Mouse (Mus musculus) c-Kit-positive CD71-positive TER-119-positive erythroid progenitor cells, embryonic 14.5 days (primary cell): ENCODE results near the gene Wdr25.
"Not testable (repeated sequence)": the region's sequence is repeated elsewhere in the genome, so short reads cannot be mapped to it uniquely, and the experiment has no call there.

Experiments
- DNase-seq: peaks from one replicate; pipeline ENCODE4 v3.0.0-alpha.2; 2013; ENCODE audit warnings: low spot score

The Wdr25 gene

DNA sequence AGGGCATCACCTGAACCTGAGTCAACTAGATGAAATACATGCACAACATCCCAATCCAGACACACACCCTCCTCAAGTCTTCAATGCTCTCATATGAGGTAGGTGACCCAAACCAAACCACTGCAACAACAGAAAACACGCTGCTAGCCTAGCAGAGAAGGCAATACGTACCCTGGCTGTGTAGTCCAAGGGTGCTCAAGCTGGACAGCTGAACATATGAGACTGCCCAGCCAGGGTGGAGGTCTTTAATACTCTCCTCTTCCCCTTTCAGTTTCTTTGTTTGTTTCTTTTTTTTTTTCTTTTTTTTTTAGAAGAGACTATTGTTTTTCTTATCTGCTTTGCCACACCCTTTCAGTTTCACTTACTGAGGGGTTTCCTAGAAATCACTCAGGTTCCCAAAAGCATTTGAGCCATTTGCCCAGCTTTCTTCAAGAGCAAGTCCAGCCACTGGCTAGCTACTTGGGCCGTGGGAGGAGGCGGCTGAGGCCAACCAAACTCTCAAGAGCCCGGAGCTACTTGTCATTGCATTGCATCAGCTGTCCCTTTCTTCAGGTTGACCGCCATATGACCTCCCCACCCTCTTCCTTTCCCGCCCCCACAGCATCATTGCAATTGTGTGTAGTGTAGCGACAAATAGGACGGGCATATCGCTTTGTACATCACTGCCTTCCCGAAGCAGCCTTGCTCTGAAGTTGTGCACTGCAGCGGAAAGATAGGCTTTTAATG, at the start of gene Wdr25:
Gene Wdr25 (plus strand): TSS at position 643 of the 726 bp plus-strand sequence.
- peak; percentile 30 for DNase-seq

DNA sequence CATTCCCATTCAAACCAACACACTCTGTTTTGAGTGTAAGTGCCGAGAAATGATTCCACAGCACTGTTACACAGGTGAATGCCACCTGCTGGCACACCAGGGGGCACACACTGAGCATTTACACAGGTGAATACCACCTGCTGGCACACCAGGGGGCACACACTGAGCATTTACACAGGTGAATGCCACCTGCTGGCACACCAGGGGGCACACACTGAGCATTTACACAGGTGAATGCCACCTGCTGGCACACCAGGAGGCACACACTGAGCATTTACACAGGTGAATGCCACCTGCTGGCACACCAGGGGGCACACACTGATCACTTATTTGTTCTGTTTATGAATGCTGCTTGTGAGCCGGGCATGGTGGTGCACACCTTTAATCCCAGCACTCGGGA, 45.4 kb upstream of the Wdr25 start:
- DNase-seq = not testable (repeated sequence)

DNA sequence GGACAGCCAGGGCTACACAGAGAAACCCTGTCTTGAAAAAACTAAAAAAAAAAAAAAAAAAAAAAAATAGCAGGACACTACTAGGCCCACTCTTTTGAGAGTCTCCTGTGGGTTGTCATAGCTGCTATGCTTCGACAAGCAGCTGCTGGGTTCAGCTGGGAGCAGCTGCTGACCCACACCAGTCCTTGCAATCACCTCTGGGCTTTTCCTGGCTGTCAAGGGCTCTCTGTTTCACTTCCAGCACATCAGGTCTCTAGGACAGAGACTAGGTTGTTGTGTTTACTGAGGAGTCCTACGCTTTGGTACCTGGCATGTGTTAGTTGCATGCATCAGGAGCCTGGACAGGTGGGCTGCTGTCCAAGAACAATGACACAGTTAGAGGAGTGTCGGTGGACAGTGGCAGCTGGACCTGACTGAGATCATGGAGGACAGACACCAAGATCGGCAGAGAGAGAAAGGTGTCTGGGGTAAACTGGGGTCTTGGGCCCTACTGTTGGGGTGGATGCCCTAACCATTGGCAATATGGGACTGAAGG, 43.9 kb upstream of the Wdr25 start:
- no peak for DNase-seq

DNA sequence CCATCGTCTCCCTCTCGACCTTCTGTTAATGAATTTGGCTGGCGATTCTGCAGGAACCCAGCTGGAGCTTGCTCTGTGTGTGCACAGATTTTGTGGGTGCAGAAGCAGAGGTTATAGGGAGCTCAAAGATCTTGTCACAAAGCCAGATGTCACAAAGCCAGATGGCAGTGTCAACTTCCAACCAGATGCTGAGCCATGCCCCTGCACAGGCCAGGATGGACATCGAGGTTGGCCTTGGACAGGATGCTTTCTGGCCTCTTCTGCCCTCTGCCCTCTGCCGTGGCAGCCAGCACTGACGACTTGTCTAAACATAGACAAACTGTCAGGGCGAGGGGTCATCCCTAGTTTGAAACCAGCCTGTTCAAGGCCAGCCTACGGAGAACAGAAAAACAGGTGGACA, 43.3 kb upstream of the Wdr25 start:
- no peak for DNase-seq

DNA sequence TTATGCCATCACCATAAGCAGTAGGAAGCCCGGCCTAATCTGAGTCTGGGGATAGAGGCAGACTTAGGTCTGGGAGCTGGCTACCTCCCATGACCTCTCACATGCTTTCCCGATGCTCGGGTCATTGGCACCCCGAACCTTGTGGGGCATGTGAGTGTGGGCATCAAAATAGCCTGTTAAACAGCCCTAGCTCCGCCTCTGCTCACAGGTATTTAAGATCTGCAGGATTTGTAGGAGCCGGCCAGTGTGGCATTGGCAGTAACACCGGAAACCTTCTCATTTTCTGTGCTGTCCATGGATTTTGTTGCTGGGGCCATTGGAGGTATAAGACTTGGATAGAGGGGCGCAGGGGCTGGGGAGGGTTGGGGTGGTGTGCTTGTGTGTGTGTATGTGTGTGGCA, 42.5 kb upstream of the Wdr25 start:
- no peak for DNase-seq

DNA sequence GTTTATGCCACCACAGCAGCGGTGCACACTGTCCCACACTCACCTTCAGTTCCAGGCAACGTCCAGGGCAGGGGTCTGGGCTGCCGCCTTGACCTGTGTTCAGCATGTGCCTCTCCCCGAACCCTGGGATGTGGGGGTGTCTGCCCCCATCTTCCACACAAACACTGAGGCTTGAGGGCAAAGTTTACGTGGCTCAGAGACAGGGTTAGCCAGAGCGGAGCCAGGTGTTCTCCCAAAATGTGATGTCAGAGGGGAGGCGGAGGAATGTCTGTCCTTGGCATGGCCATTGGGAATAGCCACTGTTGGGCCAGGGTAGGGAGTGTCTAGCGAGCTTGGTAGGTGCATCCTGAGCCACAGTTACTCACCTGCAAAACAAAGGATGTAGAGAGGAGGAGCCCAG, 40.6 kb upstream of the Wdr25 start:
- DNase-seq = no peak

DNA sequence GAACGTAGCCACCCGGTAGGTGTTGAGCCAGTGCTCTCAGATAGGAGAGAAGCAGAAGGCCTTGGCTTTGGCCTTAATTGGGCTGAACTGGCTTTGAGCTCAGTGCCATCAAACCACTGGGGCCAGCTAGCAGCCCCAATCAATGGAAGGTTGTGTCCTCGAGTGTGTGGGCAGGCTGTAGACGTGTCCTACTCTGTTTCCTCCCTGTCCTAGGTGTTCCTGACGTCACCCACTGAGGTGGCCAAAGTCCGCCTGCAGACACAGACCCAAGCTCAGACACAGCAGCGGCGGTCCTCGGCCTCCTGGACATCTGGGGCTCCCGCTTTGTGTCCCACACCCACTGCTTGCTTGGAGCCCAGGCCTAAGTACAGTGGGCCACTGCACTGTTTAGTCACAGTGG, 38.4 kb upstream of the Wdr25 start:
- DNase-seq = no peak

DNA sequence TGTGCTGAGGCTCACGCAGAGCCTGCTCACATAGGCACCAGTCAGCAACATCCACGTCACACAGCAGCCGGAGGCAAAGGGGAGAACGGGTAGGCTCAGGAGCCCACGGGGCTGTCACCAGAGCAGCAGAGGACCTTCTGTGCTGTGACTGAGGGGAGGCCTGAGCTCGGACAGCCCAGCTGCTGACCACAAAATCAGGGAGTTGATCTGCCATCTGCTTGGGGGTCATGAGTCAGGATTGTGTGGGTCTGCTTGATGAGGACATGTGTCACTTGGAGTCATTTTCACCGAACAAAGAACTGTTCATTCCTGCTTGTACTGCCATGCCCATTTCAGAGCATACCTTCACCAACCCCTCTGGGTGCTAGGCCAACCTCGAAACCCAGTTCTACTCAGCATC, 37.2 kb upstream of the Wdr25 start:
- no peak for DNase-seq

DNA sequence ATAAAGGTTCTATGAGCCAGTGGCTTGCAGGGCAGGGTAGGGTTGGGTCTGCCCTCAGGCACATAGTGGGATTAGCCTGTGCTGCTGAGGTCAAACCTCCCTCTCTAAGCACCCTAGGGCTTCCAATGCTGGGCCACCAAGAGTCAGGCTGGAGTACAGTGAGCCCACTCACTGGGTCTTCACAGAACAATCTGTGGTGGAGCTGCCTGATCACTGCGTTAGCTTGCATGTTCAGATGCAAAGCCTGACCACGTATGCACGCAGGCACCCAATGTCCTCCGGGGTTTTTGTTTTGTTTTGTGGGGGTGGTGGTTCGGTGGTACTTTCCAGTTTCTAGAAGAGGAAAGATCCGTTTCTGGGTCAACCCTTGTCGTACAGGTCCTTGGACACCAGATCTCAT, 36.3 kb upstream of the Wdr25 start:
- no peak for DNase-seq

DNA sequence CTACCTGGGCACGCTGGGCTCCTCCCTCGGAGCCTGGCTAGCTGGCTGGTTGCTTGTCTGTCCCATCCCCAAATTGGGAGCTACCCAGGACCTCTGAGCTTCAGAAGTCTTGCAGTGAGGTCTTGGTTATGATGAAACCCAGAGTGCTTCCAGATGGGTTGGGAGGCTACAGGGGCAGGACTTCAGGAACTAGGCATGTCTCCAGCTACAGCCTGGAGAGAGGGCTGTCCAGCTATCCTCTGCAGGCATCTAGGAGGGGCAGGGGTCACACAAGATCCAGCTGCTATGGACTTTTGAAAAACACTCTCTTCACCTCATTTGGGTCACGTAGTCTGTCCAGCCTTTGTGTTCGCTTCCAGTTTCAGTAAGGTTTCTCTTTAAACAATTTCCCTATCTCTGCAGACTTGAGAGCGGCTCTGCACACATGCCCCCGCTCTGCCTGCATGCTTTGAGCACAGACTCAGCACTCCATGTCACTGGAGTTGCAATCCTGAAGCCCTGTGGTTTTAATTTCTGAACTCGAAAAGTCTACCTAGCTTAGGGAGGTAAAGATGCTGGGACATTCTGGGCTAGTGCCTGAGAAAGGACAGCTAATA, 35.7 kb upstream of the Wdr25 start:
- no peak for DNase-seq

DNA sequence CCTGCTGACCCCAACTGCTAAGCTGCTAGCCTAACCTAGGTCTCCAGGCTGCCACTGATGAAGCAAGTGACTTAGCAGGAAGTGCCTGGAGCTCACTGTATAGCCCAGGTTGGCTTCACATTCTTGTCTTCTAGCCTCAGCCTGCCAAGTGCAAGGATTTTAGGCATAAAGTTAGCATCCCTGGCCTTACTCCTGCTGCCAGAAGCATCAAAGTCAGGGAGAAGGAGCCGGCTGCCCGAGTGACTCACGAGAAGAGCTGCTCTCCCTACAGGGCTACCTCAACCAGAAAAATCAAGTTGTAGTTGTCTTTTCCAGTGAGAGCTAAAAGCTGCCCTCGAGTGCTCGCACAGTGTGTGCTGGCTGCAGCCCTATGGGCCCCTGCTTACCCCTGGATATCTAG, 34.9 kb upstream of the Wdr25 start:
- no peak for DNase-seq

DNA sequence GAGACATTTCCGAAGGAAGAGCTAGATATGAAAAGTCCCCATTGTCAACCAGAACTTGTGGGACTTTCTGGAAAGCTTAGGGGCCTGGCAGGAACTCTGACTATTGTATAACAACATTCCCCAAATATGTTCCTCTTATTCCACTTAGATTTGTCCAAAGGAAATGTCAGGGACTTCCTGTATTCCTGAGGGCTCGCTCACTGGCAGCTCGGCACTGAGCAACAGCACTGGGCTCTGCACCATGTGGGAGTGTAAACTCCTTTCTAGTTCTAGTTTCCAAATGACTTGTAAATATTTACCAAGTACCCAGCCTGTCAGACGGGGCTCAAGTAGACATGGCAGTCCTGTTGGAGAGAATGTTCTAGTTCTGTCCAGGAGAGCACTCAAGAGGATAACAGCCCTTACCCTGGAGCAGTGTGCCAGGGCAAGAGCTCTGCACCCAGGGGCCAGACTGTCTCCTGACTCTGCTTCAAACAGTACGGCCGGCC, 28.4 kb upstream of the Wdr25 start:
- no peak for DNase-seq

DNA sequence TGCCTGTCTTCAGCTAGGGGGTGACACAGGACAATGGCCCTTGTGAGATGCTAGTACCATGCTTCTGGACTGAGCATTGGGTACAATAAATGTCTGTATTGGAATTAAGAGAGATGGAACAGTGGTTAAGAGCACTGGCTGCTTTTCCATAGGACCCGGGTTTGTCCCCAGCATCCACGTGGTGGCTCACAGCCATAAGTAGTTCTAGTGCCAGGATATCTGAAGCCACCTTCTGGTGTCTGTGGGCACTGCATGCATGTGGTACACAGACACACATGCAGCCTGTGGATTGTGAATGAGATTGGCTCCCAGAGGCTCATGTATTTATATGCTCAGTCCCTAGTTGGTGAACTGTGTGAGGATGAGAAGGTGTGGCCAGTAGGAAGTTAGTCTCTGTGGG, 23.9 kb upstream of the Wdr25 start:
- peak; percentile 9 for DNase-seq

DNA sequence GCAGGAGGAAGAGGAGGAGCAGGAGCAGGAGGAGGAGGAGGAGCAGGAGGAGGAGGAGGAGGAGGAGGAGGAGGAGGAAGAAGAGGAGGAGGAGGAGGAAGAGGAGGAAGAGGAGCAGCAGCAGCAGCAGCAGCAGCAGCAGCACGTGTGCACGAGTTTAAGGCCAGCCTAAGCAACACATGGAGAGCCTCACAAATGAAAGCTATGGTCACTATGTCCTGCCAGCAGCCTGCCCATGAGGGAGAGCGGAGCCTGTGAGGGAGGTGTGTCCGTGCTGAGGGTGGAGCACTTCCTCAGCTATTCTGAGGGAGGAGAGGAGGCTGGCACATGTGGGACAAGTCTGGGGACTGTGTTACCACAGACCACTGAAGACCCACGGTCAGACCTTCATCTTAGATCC, 20.3 kb upstream of the Wdr25 start:
- DNase-seq = no peak

DNA sequence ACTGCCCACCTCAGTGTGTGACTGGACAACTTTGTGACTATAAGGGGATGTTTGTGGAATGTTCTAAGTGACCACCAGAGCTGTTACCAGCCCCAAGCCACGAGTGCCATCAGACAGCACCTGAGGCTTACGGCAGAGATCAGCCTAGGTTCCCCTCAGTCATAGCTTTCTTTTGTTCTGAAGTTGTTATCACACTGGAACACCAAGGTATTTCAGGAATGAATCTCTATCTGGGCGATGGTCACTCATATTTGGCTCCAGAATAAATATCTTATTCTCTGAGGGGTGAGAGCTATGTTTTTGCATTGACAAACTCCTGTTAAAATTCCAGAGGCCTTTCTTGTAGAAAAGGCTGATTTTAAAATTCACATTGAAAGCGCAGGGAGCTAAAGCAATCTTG, 14.3 kb upstream of the Wdr25 start:
- DNase-seq = no peak

DNA sequence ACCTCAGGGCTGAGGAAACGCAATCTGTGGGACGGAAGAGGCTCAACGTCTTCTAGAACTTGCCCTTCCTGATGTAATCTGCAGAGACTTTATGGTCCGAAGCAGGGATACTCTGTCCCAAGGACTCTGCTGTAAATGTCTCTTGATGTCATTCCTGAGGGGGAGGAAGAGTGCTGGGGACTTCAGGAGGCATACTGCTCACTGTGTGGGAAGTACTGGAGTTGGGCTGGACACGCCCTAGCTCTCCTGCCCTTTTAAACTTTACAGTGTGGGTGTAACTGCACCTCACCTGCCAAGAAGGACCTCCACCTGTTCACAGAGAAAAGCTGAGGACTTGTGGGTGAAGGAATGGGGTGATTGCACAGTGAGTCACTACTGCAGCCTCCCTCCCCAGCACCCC, 12.8 kb upstream of the Wdr25 start:
- DNase-seq = no peak

DNA sequence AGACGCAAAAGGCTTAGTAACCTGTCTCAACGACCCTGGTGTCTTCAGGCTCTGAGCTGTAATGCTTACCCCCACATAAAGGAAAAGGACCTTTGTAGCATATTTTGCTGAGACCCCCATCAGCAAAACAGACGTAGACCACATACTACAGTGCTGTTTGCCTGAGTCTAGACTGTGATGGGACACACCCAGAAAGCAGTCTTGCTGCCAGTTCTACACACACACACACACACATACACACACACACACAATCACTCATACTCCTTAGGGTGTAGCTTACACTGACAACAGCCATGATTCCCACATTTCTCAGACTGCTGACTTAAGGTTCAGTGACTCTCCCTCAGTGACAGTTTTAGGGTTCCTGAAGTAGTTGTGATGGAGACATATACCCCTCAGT, 12.2 kb upstream of the Wdr25 start:
- no peak for DNase-seq

DNA sequence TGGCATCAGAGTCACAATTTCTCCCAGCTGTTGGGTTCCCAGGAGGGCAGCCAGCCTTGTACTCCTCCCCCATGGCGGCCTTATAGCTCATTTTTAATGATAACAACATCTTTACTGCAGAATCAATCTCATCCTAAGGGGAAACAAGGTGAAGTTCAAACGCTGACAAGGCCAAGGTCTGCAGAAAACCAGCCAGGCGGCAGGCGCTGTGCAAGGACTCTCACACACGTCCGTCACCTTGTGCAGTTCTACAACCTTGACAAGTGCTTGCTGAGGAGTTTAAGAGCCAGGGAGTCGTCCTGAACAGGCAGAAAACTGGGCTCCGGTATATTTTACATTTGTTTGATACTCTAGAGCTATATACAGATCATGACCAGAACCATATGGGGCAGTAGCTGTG, 10.7 kb upstream of the Wdr25 start:
- no peak for DNase-seq

DNA sequence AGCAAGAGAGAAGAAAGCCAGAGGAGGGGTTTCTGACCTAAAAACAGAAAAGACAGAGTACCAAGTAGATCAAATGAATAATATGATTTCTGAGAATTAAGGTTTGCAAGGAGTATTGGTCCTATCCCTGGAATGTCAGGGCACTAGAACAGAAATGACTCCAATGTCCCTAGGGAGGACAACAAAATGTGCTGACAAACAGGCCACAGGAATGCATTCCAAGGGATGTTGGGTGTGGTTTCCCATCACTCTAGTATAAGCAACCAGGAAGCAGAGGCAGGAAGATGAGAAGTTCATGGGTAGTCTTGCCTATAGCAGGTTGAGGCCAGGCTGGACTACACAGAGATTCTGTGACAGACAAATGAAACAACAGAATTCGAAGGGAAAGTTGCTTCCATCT, 7.5 kb upstream of the Wdr25 start:
- no peak for DNase-seq

DNA sequence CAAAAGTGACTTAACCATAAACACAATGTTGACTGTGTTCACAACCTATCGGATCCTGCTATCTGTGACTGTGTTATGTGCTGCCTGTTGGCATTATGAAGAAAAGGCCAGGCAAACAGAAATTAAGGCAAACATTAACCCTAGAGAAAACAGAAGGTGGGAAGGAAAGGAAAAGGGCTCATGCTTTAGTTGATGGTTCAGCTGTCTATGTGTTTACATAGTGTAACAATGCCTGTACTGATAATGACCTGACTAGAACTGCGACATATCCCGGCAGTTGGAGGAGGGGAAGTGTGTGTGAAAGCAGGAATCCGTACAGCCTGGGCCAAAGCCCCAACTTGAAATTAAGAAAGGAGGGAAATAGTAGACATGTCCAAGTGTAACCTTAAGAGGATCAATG, 6.4 kb upstream of the Wdr25 start:
- DNase-seq = no peak

DNA sequence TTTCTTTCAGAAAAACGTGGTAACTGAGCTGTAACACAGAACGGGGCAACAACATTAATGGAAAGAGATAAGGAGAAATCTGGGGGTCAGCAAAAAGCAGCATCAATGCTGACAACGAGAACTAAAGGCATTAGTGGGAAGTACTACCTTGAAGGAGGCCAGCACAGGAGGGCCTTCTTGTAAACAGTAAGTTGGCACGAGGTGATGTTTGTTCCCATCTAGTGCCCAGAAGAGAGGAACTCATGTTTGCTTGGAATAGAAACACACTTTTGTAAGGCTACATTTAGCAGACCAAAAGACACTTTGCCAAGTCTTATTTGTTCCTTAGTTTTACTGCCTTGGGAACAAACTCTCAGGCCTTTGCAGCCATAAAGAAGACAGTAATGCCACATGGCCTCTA, 4.8 kb upstream of the Wdr25 start:
- no peak for DNase-seq

DNA sequence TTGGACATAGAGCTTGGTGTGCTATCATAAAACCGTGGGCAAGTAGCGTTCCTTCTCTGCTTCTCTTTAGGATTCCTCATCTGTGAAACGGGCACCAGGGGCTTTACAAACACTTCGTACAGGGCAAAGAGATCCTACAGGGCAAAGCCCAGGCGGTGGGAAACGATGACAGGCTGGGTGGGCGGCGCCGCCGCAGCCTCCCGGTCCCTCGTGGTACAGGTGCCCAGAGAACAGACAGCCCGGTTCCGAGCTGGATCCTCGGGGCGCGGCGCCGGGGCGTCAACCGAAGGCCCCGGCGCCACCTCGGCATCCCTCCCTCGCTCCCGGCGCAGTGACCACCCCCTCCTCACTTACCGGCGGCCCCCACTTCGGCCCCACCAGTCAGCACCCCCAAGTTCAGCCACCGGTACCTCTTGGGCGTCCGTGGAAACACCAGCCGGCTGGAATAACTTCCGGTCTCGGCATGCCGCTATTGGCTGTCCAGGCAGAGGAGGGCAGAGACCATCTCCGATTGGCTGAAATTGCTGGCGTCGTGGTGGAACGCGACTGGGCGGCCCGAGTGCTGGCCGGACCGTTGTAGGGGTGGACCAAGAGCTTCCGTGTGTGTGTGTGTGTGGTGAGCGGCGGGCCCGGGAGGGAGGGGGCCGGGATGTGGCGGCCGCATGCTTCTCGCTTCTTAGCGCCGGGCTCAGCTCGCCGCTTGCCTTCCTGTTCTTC, 442 bp downstream of the Wdr25 start, which contains the start of gene Wars:
Gene Wars (minus strand): TSS at position 460 of the 717 bp plus-strand sequence.
- peak; percentile 93 for DNase-seq

DNA sequence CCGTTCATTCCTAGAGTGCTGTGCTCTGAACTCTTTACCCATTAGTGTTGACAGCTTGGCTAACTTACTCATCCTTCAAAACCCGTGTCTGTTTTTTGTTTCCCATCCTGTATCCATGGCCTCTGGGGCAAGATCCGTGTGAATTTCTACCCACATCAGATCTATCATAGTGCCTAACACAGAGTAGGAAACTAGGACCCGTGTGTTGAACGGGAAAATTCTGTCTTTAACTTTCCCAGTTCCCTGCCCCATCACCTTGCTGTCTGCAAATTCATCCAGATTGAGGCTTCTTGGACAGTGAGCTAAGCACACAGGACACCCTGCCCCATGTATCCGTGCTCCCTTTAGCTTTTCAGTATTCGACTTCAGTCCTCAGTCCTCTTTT, 993 bp downstream of the Wdr25 start:
- no peak for DNase-seq
